Mouse (Mus musculus): ENCODE data around the gene Ilf3. TPM values are rescaled to one million over a fixed set of nuclear protein-coding genes. Genes with fewer than 3 reads are reported as not detected.

The Ilf3 gene
- polyA plus RNA-seq, 1 experiment from 2014 or later: 341 TPM

DNA sequence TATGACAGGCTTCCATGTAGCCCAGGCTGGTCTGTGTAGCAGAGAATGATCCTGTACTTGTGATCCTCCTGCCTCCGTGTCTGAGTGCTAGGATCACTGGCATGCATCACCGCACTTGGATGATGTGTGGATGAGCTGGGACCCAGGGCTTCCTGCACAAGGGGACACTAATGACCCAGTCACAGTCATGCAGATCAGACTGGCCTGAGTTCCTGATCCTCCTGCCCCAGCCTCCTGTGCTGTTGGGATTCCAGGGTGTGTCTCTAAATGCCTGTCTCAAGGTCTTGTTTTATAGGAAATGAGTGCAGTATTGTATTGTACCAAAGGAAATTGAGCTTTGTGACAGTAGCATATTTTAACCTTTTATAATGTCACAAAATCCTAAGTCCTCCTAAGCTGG, 50.2 kb downstream of the Ilf3 start:
- no peak for DNase-seq (ENCODE audit: low spot score)
- Histone ChIP-seq H3K36me3 (replicated peaks) (peaks cover 88% of the 10 kb centered on the region), H3K9me3 (no peaks in the 10 kb centered on the region), H3K27ac (replicated peaks) (no peak overlapping the region), H3K27me3 (replicated peaks; ENCODE audit: low read depth, poor library complexity, severe bottlenecking) (no peaks in the 10 kb centered on the region), H3K4me3 (no peak overlapping the region), H3K4me1 (no peaks in the 10 kb centered on the region)
- WGBS: 94% methylated on average over 2 of the region's 2 CpGs

DNA sequence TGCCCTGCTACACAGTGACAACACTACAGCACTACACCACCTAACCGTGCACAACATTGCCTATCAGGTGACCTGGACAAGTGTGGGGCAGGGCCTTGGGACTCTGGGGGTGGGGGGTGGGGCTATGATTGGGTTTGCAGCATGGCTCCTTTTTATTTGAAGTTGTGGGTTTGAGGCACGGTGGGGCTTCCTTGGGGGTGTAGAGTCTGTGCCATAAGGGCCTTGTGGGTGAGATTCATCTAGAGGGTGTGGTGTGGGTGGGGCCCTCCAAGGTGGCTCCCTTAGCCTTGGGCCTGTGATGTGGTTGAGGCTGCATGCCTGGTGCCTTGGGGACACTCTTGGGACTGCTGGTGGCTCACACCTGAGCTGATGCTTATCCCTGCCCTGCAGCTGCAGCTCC, 52.0 kb downstream of the Ilf3 start:
- H3K27me3 ChIP-seq (replicated peaks; ENCODE audit: low read depth, poor library complexity, severe bottlenecking): no peaks in the 10 kb centered on the region
- peaks cover 4% of the 10 kb centered on the region for H3K4me1 ChIP-seq
- no peak for DNase-seq (ENCODE audit: low spot score)
- no peak overlapping the region for H3K27ac ChIP-seq (replicated peaks)
- peaks cover 78% of the 10 kb centered on the region for H3K36me3 ChIP-seq (replicated peaks)
- H3K9me3 ChIP-seq: no peaks in the 10 kb centered on the region
- WGBS: 92% methylated on average over 2 of the region's 2 CpGs
- H3K4me3 ChIP-seq: no peak overlapping the region

DNA sequence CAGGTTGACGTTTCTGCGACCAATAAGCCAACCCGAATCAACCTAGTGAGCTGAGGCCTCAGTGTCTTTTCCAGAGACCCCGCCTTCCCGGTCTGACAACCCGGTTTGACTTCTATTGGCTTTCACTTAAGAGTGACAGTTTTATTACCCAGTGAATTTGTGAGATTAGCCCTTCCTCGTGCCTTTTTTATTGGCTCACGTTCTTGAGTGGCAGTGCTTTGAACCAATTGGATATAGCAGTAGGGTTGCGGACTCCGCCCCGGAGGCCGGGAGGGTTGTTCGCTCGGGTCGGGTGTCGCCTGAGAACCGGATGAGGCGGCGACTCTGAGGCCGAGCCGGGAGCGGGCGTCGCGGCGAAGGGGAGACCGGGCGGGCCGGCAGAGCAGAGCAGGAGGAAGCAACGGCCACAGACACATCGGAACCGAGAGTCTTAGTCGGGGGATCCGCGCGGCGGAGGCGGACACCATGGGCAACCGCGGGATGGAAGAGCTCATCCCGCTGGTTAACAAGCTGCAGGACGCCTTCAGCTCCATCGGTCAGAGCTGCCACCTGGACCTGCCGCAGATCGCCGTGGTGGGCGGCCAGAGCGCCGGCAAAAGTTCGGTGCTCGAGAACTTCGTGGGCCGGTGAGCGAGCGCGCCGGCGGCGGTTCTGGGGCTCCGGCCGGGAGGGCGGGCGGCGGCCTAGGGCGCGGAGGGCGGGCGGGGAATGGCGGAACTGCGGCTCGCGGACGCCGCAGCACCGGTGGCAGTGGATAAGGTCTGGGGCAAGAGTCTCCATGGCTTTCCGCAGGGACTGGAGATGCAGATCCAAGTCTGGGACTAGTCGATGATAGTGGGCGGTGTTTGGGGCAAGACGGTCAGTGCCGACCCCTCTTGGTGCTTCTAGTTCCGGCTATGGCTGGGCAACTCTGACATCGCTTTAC, 57.2 kb downstream of the Ilf3 start, which contains the start of gene Dnm2:
TSS of gene Dnm2 (plus strand) at position 278 of the 925 bp plus-strand sequence.
- under 1% methylated on average over 82 of the region's 82 CpGs for WGBS
- H3K9me3 ChIP-seq: no peaks in the 10 kb centered on the region
- no peaks in the 10 kb centered on the region for H3K27me3 ChIP-seq (replicated peaks; ENCODE audit: low read depth, poor library complexity, severe bottlenecking)
- H3K4me1 ChIP-seq: peaks cover 23% of the 10 kb centered on the region
- peak within 1 kb of the TSS; percentile 87 for H3K27ac ChIP-seq (replicated peaks)
- peaks cover 26% of the 10 kb centered on the region for H3K36me3 ChIP-seq (replicated peaks)
- peak; percentile 96 for DNase-seq (ENCODE audit: low spot score)
- peak within 1 kb of the TSS; percentile 95 for H3K4me3 ChIP-seq

DNA sequence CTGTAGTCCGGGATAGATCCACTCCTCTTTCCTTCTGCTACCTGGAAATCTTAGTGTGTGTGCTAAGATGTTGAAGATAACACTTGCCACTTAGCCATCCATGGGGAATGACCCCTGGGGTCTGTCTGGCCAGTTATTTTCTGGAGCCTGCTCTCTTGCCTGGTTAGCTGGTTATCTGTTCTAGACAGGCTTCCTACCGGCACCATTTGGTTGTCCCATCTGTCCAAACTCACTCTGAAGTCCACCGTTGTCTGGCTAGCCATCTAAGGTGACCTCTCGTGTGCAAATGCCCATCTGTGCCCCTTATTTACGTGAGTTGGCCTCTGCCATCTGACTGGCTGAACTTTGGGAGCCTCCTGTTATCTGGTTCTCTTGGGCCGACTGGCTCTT, 57.9 kb downstream of the Ilf3 start:
- no peak for DNase-seq (ENCODE audit: low spot score)
- Histone ChIP-seq H3K4me3 (peak overlapping the region; percentile 95), H3K9me3 (no peaks in the 10 kb centered on the region), H3K4me1 (peaks cover 24% of the 10 kb centered on the region), H3K27ac (replicated peaks) (peak overlapping the region; percentile 87), H3K36me3 (replicated peaks) (peaks cover 19% of the 10 kb centered on the region), H3K27me3 (replicated peaks; ENCODE audit: low read depth, poor library complexity, severe bottlenecking) (no peaks in the 10 kb centered on the region)
- 15% methylated on average over 6 of the region's 6 CpGs for WGBS

DNA sequence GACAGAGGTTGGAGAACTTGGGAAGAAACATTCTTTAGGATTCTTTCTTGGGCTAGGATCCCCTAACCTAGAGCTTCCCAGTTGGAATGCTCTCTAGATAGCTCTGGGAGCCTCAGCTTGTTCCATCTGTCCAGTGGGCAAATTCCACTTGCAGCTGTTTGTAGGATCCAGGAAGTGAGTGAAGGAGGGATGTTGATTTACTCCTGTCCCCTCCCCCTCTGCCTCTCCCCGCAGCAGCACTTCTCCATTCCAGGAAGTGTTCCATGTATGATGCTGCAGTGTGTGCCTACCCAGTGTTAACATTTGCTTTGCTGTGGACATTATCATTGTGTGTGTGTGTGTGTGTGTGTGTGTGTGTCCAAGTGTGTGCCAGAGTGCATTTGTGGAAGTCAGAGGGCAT, 58.3 kb downstream of the Ilf3 start:
- no peak for DNase-seq (ENCODE audit: low spot score)
- peak overlapping the region; percentile 95 for H3K4me3 ChIP-seq
- no peaks in the 10 kb centered on the region for H3K27me3 ChIP-seq (replicated peaks; ENCODE audit: low read depth, poor library complexity, severe bottlenecking)
- WGBS: 26% methylated on average over 1 of the region's 1 CpGs
- no peaks in the 10 kb centered on the region for H3K9me3 ChIP-seq
- H3K36me3 ChIP-seq (replicated peaks): peaks cover 15% of the 10 kb centered on the region
- H3K4me1 ChIP-seq: peaks cover 28% of the 10 kb centered on the region
- H3K27ac ChIP-seq (replicated peaks): peak overlapping the region; percentile 87

DNA sequence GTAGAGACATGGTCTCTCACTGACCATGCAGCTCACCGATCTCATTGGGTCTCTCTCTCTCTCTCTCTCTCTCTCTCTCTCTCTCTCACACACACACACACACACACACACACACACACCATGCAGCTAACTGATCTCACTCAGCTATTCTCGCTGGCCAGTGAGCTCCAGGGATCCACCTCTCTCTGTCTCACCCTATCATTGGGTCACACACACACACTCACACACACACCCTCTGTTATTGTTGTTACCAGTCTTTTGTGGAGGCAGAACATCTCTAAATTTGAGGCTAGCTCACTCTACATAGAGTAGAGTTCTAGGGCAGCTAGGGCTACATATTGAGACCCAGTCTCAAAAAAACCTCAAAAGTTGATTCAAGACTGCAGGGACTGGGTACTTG, 58.9 kb downstream of the Ilf3 start:
- WGBS: 73% methylated on average over 2 of the region's 2 CpGs
- no peak overlapping the region for H3K27ac ChIP-seq (replicated peaks)

DNA sequence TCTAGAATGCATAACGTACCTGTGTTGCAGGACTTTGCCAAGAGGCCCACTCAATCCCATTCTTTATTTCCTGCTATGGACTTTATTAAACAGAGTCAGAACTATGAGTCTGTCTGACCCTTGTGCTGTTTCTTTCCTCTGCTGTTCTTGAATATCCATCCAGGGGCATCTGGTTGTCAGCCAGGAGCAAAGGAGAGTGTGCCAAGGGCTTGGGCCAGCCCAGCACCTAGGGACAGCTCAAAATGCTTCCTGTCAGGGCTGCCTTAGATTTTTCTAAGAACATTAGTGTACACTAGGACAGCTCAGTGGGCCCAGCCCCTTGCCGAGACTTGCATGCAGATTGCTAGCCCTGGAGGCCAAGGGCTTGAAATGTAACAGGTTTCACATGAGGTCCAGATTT, 60.1 kb downstream of the Ilf3 start:
- 84% methylated on average over 2 of the region's 2 CpGs for WGBS
- DNase-seq (ENCODE audit: low spot score): no peak
- Histone ChIP-seq H3K27me3 (replicated peaks; ENCODE audit: low read depth, poor library complexity, severe bottlenecking) (no peaks in the 10 kb centered on the region), H3K9me3 (no peaks in the 10 kb centered on the region), H3K4me1 (peaks cover 31% of the 10 kb centered on the region), H3K27ac (replicated peaks) (no peak overlapping the region), H3K36me3 (replicated peaks) (no peaks in the 10 kb centered on the region), H3K4me3 (no peak overlapping the region)

More for the DNA sequence above, 58.9 kb downstream of the Ilf3 start:
- Histone ChIP-seq H3K27me3 (replicated peaks; ENCODE audit: low read depth, poor library complexity, severe bottlenecking) (no peaks in the 10 kb centered on the region), H3K4me1 (peaks cover 31% of the 10 kb centered on the region), H3K36me3 (replicated peaks) (peaks cover 10% of the 10 kb centered on the region), H3K9me3 (no peaks in the 10 kb centered on the region), H3K4me3 (peak overlapping the region; percentile 95)
- no peak for DNase-seq (ENCODE audit: low spot score)

DNA sequence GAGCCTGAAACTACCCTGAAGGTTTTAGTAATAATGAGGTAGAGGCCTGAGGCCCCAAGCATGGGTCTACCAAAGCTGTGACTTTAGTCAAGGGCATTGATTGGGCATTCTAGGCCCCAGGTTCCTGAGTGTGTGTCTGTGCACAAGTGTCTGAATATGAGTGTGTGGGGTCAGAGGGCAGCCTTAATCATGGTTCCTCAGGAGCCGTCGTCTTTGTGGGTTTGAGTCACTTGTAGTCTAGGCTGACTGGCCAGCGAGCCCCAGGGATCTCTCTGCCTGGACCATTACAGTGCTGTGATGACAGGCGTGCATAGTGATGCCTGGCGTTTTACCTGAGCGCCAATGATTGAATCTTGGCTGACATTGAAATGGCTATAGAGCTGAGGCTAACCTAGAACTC, 60.5 kb downstream of the Ilf3 start:
- WGBS: 84% methylated on average over 6 of the region's 6 CpGs
- Histone ChIP-seq H3K36me3 (replicated peaks) (no peaks in the 10 kb centered on the region), H3K4me3 (no peak overlapping the region)

DNA sequence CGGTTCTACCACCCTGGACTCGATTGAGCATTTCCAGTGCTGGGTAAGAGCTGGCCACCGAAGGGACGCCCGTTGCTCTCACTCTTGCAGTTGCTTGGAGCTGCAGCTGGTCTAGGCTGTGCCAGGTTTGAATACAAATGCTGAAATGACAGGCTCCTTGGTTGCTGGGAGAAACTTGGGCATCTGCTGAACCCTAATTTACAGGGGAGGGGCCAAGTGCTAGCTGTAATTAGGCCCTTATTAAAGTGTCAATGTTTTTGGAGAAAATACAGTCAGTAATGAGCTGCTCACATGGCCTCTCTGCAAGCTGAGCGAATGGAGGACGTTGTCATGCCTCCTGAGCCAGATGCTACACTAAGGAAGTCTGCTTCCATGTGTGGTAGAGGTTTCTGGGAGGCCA, 63.1 kb downstream of the Ilf3 start:
- no peaks in the 10 kb centered on the region for H3K9me3 ChIP-seq
- peaks cover 22% of the 10 kb centered on the region for H3K4me1 ChIP-seq
- no peak overlapping the region for H3K4me3 ChIP-seq
- H3K36me3 ChIP-seq (replicated peaks): peaks cover 6% of the 10 kb centered on the region; the same call in 1 of the 2 replicates
- H3K27me3 ChIP-seq (replicated peaks; ENCODE audit: low read depth, poor library complexity, severe bottlenecking): no peaks in the 10 kb centered on the region
- DNase-seq (ENCODE audit: low spot score): no peak
- H3K27ac ChIP-seq (replicated peaks): no peak overlapping the region
- 81% methylated on average over 7 of the region's 7 CpGs for WGBS

More for the DNA sequence above, 60.5 kb downstream of the Ilf3 start:
- Histone ChIP-seq H3K27me3 (replicated peaks; ENCODE audit: low read depth, poor library complexity, severe bottlenecking) (no peaks in the 10 kb centered on the region), H3K27ac (replicated peaks) (no peak overlapping the region), H3K4me1 (peaks cover 31% of the 10 kb centered on the region), H3K9me3 (no peaks in the 10 kb centered on the region)
- DNase-seq (ENCODE audit: low spot score): no peak

DNA sequence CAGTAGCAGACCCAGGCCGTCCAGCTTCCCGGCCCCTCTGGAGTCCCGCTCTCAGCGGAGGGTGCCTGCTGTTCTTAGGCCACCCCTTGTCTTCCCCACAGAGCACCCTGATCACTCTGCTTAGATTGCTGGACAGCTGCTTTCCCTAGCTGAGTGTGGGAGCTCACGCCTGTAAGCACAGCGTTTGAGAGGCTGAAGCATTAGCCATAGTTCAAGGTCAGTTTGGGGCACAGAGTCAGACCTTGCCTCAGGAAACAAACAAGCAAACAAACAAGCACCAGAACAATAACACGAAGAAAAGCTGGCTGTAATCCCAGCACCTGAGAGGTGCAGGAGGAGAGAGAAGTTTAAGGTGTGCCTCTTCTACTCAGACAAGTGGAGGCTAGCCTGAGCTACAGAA, 64.4 kb downstream of the Ilf3 start:
- DNase-seq (ENCODE audit: low spot score): no peak
- no peak overlapping the region for H3K4me3 ChIP-seq
- peaks cover 12% of the 10 kb centered on the region; the same call in 1 of the 2 replicates for H3K4me1 ChIP-seq
- peaks cover 6% of the 10 kb centered on the region; the same call in 1 of the 2 replicates for H3K36me3 ChIP-seq (replicated peaks)
- no peak overlapping the region for H3K27ac ChIP-seq (replicated peaks)
- H3K9me3 ChIP-seq: no peaks in the 10 kb centered on the region
- no peaks in the 10 kb centered on the region for H3K27me3 ChIP-seq (replicated peaks; ENCODE audit: low read depth, poor library complexity, severe bottlenecking)
- 86% methylated on average over 7 of the region's 7 CpGs for WGBS

DNA sequence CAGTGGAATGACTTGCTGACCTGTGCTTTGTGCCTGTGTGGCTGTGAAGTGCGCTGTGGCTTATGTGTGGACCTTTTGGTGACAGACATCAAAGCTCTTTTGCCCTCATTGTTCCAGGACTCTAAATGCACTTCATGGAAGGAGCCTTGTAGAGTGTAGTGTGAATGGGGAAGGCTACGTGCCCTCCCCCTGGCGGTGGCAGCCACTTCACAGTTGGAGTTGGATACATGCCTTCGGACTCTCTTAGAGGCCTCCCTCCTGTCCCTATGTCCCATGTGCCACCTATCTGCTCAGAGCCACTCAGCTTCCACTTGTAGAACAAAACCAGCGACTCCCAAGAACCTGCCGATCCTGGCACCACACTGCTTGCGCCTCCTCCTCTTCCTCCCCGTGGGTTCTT, 66.1 kb downstream of the Ilf3 start:
- H3K4me1 ChIP-seq: peaks cover 8% of the 10 kb centered on the region; the same call in 1 of the 2 replicates
- no peak overlapping the region for H3K4me3 ChIP-seq
- H3K9me3 ChIP-seq: no peaks in the 10 kb centered on the region
- H3K27me3 ChIP-seq (replicated peaks; ENCODE audit: low read depth, poor library complexity, severe bottlenecking): no peaks in the 10 kb centered on the region
- peaks cover 6% of the 10 kb centered on the region; the same call in 1 of the 2 replicates for H3K36me3 ChIP-seq (replicated peaks)
- 93% methylated on average over 8 of the region's 8 CpGs for WGBS
- H3K27ac ChIP-seq (replicated peaks): no peak overlapping the region
- DNase-seq (ENCODE audit: low spot score): no peak

DNA sequence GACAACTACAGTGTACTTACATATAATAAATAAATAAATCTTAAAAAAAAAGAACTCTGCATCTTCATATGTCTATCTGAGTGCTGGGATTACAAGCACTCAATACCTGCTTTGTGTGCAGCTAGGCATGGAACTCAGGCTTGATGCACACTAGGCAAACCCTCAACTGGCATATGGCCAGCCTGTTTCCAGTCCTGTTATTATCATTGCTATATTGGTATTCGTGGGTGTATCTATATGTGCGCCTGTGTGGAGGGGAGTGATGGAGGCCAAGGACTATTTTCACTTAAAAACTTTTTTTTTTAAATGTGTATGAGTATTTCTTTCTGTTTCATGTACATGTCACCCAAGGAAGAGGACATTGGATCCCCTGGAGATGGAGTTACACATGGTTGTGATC, 66.7 kb downstream of the Ilf3 start:
- Histone ChIP-seq H3K27me3 (replicated peaks; ENCODE audit: low read depth, poor library complexity, severe bottlenecking) (no peaks in the 10 kb centered on the region), H3K4me3 (no peak overlapping the region), H3K4me1 (peaks cover 8% of the 10 kb centered on the region; the same call in 1 of the 2 replicates), H3K9me3 (no peaks in the 10 kb centered on the region), H3K36me3 (replicated peaks) (peaks cover 6% of the 10 kb centered on the region; the same call in 1 of the 2 replicates), H3K27ac (replicated peaks) (no peak overlapping the region)
- DNase-seq (ENCODE audit: low spot score): no peak
- 94% methylated on average over 2 of the region's 2 CpGs for WGBS

All from embryonic facial prominence, embryonic 10.5 days (tissue).